Mouse (Mus musculus): ENCODE measurements around the gene 2610507B11Rik.

DNA sequence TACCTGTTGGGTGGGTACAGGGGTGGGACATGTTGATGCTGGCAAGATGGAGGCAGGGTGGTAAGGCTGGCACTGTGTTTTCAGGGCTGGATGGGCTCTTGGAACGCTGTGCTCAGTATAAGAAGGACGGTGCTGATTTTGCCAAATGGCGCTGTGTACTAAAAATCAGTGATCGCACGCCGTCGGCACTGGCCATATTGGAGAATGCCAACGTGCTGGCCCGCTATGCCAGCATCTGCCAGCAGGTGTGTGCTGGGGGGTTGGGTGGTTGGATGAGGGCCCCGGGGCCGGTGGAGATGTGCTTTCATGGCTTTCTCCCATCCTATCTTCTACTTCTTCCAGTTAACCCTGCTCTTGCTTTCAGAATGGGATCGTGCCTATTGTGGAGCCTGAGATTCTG, 63.4 kb downstream of the 2610507B11Rik start:
- TF ChIP-seq CTCF (IDR thresholded peaks at IDR 0.05) (no peak), EP300 (IDR thresholded peaks at IDR 0.05) (no peak)
